Comparison of ENCODE assay signal across 9 mouse cellular contexts in the genomic region with DNA sequence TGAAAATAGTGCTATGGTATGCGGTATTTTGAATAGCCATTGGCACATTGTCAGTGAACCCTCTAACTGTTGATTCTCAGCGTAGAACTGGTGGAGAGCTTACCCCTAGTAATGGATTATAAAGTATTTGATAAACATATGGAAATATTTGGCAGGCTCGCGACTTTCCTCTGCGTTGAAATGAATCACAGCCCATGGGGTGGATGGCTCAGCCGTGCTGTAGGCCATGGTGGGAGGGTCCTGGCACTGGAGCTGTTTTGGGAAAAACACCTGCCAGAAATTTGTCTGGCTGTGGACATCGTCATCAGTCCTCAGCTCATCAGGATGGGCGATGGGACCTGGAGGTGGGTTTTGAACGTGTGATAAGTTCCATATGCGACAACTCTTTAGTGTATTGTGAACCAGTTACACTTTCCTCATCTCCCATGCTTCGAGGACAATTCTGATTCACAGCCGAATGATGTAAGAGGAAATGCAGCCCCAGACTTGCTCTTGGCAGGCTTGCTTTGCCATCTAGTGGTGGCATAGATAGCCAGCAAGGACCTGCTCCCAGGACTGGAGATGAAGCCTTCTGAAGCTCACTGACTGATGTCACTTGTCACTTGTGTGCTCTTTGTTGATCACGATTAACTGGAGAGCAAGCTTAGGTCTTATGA. TPM values are rescaled to one million over a fixed set of nuclear protein-coding genes. Genes with fewer than 3 reads are reported as not detected.
DNase-seq lines count a peak whose midpoint lies in the region; ATAC-seq and TF ChIP-seq lines count a peak whose summit lies in the region.
"Had no signal": no experiment of that assay in that cellular context is flagged by ENCODE, and none has a peak within 500 bp of the region (broad histone marks: within the 10 kb centered on the region; RNA-seq: fewer than 3 reads in every experiment).

No protein-coding gene starts in this region.

- H3K4me1 ChIP-seq in G1E (ENCODE audit: insufficient read depth, low read depth, low read length) = no peaks in the 10 kb centered on the region
- peaks cover 8% of the 10 kb centered on the region for H3K4me1 ChIP-seq in forebrain, postnatal 0 days (ENCODE audit: insufficient read depth)
- peaks cover 15% of the 10 kb centered on the region for H3K4me1 ChIP-seq in hindbrain, embryonic 10.5 days (replicated peaks)
- no peaks in the 10 kb centered on the region for H3K4me1 ChIP-seq in lung, embryonic 16.5 days (replicated peaks; ENCODE audit: control insufficient read depth, insufficient read depth, low read length)
- H3K4me1 ChIP-seq: liver, embryonic 13.5 days had no signal

- WGBS in forebrain, postnatal 0 days = 32% methylated on average over 13 of the region's 13 CpGs
- WGBS in hindbrain, embryonic 10.5 days = 38% methylated on average over 13 of the region's 13 CpGs
- WGBS in lung, embryonic 16.5 days = 18% methylated on average over 13 of the region's 13 CpGs

- H3K9me3 ChIP-seq in G1E (replicated peaks) = no peaks in the 10 kb centered on the region
- no peaks in the 10 kb centered on the region for H3K9me3 ChIP-seq in forebrain, postnatal 0 days (ENCODE audit: low read length)
- no peaks in the 10 kb centered on the region for H3K9me3 ChIP-seq in hindbrain, embryonic 10.5 days
- no peaks in the 10 kb centered on the region for H3K9me3 ChIP-seq in lung, embryonic 16.5 days (ENCODE audit: control insufficient read depth, low read length)
- H3K9me3 ChIP-seq: liver, embryonic 13.5 days had no signal

- peaks cover 7% of the 10 kb centered on the region; the same call in 1 of the 2 replicates for H3K27me3 ChIP-seq in G1E (ENCODE audit: insufficient read depth, low read length)
- H3K27me3 ChIP-seq in forebrain, postnatal 0 days (ENCODE audit: insufficient read depth, low read length) = no peaks in the 10 kb centered on the region; the same call in 1 of the 2 replicates
- peaks cover 15% of the 10 kb centered on the region for H3K27me3 ChIP-seq in hindbrain, embryonic 10.5 days (ENCODE audit: insufficient read depth, poor library complexity, severe bottlenecking)
- no peaks in the 10 kb centered on the region for H3K27me3 ChIP-seq in lung, embryonic 16.5 days (ENCODE audit: control insufficient read depth, insufficient read depth, low read depth, low read length)
- H3K27me3 ChIP-seq: liver, embryonic 13.5 days had no signal

- no peak for DNase-seq in G1E (ENCODE audit: low spot score)
- peak; percentile 49 for DNase-seq in cerebellum, adult 11-12 months
- peak; percentile 88 for DNase-seq in forebrain, postnatal 0 days
- peak; percentile 64 for DNase-seq in hindbrain, embryonic 10.5 days (ENCODE audit: low spot score)
- peak; percentile 80 to 83 for DNase-seq in layer of hippocampus, adult 8-10 months (ENCODE audit: low spot score in 2 of 2)
- peak; percentile 82 for DNase-seq in retina, embryonic 14.5 days (ENCODE audit: low spot score)
- DNase-seq in natural killer cell, adult 2 months (ENCODE audit: low spot score in 2 of 2) = no peak
- DNase-seq: liver, embryonic 13.5 days had no signal

- no peak overlapping the region for H3K27ac ChIP-seq in forebrain, postnatal 0 days (ENCODE audit: low read depth, low read length)
- no peak overlapping the region for H3K27ac ChIP-seq in hindbrain, embryonic 10.5 days
- no peak overlapping the region for H3K27ac ChIP-seq in lung, embryonic 16.5 days (ENCODE audit: low read length)
- H3K27ac ChIP-seq: liver, embryonic 13.5 days had no signal

- H3K9ac ChIP-seq in forebrain, postnatal 0 days = no peak overlapping the region
- no peak overlapping the region for H3K9ac ChIP-seq in lung, embryonic 16.5 days (ENCODE audit: low read length)
- H3K9ac ChIP-seq: liver, embryonic 13.5 days had no signal

- TF ChIP-seq CTCF in G1E (IDR thresholded peaks at IDR 0.05; ENCODE audit: low read depth, low read length) = no peak
- peak; percentile 99 for TF ChIP-seq CTCF in forebrain, postnatal 0 days (IDR thresholded peaks at IDR 0.05; ENCODE audit: low read depth)

- no peak overlapping the region for H3K4me2 ChIP-seq in forebrain, postnatal 0 days (ENCODE audit: low read depth)
- H3K4me2 ChIP-seq in lung, embryonic 16.5 days (ENCODE audit: low read depth, low read length) = peak overlapping the region; percentile 29; the same call in 1 of the 2 replicates
- H3K4me2 ChIP-seq: liver, embryonic 13.5 days had no signal

- H3K4me3 ChIP-seq in G1E (ENCODE audit: low read depth, low read length) = no peak overlapping the region
- no peak overlapping the region for H3K4me3 ChIP-seq in forebrain, postnatal 0 days (ENCODE audit: low read depth, low read length)
- H3K4me3 ChIP-seq in hindbrain, embryonic 10.5 days = no peak overlapping the region
- H3K4me3 ChIP-seq in lung, embryonic 16.5 days (ENCODE audit: low read length) = no peak overlapping the region
- H3K4me3 ChIP-seq: liver, embryonic 13.5 days had no signal

- peak; percentile 34; the same call in 1 of the 2 replicates for ATAC-seq in G1E (ENCODE audit: extremely low read depth, insufficient number of reproducible peaks, low FRiP score, poor library complexity, severe bottlenecking)
- peak; percentile 94 for ATAC-seq in forebrain, postnatal 0 days
- peak; percentile 86 for ATAC-seq in lung, embryonic 16.5 days (ENCODE audit: low read depth)

- no peaks in the 10 kb centered on the region for H3K36me3 ChIP-seq in G1E (replicated peaks)
- H3K36me3 ChIP-seq in forebrain, postnatal 0 days (ENCODE audit: insufficient read depth) = no peaks in the 10 kb centered on the region
- no peaks in the 10 kb centered on the region for H3K36me3 ChIP-seq in hindbrain, embryonic 10.5 days
- no peaks in the 10 kb centered on the region for H3K36me3 ChIP-seq in lung, embryonic 16.5 days (ENCODE audit: control insufficient read depth, insufficient read depth, low read length)
- H3K36me3 ChIP-seq: liver, embryonic 13.5 days had no signal

RNA-seq across cellular contexts. Expression of a gene that starts 2.6 kb away (rescaled TPM):
- total RNA-seq in G1E (2014; fragmentation: Nextera tagmentation) (not detected in 2 replicates), G1E (2017) (0.06 and 0.16 TPM in 2 replicates)
- polyA plus RNA-seq in G1E (2012) = not detected in 2 replicates
- 2.8 and 4.4 TPM in 2 replicates for total RNA-seq in forebrain, postnatal 0 days (2014; rRNA removed)
- 3.1 and 3.9 TPM in 2 replicates for polyA plus RNA-seq in forebrain, postnatal 0 days (2015; fragmentation: Nextera tagmentation; extraction: Ambion mirVana)
- polyA plus RNA-seq in hindbrain, embryonic 10.5 days (2016; fragmentation: Nextera tagmentation; extraction: Ambion mirVana) = 0.54 and 1.5 TPM in 2 replicates
- total RNA-seq in layer of hippocampus, adult 8-10 months (2022) = 1 to 10 TPM; 4.6 to 6.4 (median 5.7) TPM
- 40.0 and 48.1 TPM in 2 replicates for polyA plus RNA-seq in lung, embryonic 16.5 days (2015; fragmentation: Nextera tagmentation; extraction: Ambion mirVana)

RNA-seq across cellular contexts. Expression of a gene that starts 50.3 kb away (rescaled TPM):
- total RNA-seq in G1E (2014; fragmentation: Nextera tagmentation) (3.1 and 8.5 TPM in 2 replicates), G1E (2017) (2.1 and 2.7 TPM in 2 replicates)
- 1.6 and 1.7 TPM in 2 replicates for polyA plus RNA-seq in G1E (2012)
- total RNA-seq in forebrain, postnatal 0 days (2014; rRNA removed) = 26.2 and 26.6 TPM in 2 replicates
- polyA plus RNA-seq in forebrain, postnatal 0 days (2015; fragmentation: Nextera tagmentation; extraction: Ambion mirVana) = 38.4 and 47.2 TPM in 2 replicates
- 9.8 and 12.4 TPM in 2 replicates for polyA plus RNA-seq in hindbrain, embryonic 10.5 days (2016; fragmentation: Nextera tagmentation; extraction: Ambion mirVana)
- total RNA-seq in layer of hippocampus, adult 8-10 months (2022) = 10 to 100 TPM; 65.8 to 71.6 (median 68.2) TPM
- 24.8 and 26.2 TPM in 2 replicates for polyA plus RNA-seq in lung, embryonic 16.5 days (2015; fragmentation: Nextera tagmentation; extraction: Ambion mirVana)

Comparison
In these comparisons a context has a peak if more than half of its experiments do, and no peak if none do; other contexts are left out.
1. ATAC-seq: peak in every context shown above with its lines; median percentile 94 in forebrain, postnatal 0 days; 86 in lung, embryonic 16.5 days; 34 in G1E.
2. DNase-seq: peak in cerebellum, adult 11-12 months (single experiment), forebrain, postnatal 0 days (single experiment), hindbrain, embryonic 10.5 days (single experiment), layer of hippocampus, adult 8-10 months (2 of 2) and retina, embryonic 14.5 days (single experiment); none in G1E (single experiment) and natural killer cell, adult 2 months (0 of 2).